Mouse (Mus musculus) embryonic fibroblast, embryonic 13.5 days (primary cell): ENCODE measurements at regions not wholly inside any gene's neighbourhood (a gene's known extent, or its start where the extent isn't known, plus 50 kb on each side); places are given as distances from the start of the nearest gene placed in this dataset.

Source experiments
- CTCF ChIP-seq: IDR thresholded peaks from 2 replicates; pipeline ENCODE4 v1.5.1; 2011; ENCODE audit warnings: mild to moderate bottlenecking, control low read depth, low read length, moderate library complexity, borderline replicate concordance; ENCODE audit not compliant: insufficient read depth
- POLR2A ChIP-seq: IDR thresholded peaks from 2 replicates; pipeline ENCODE4 v1.6.1; 2011; ENCODE audit warnings: low read depth, mild to moderate bottlenecking, control low read depth, low read length, moderate library complexity

- TF ChIP-seq CTCF (no peak), POLR2A (no peak)
These were observed 171.9 kb upstream of the Ccdc122 start for GRCm38 (mm10) chr14:76864664-76865063.
